Mouse (Mus musculus) liver, embryonic 18 days (tissue): ENCODE data around the gene Slc25a10. TPM values are rescaled to one million over a fixed set of nuclear protein-coding genes. Genes with fewer than 3 reads are reported as not detected.

Experiments used
- polyA plus RNA-seq: library from polyadenylated mRNA; depleted of rRNA; stranded (reverse); fragments of >200 nt; gene quantifications from 2 replicates; pipeline ENCODE4 v1.2.3, GENCODE M21; 2012; rRNA removed

Gene Slc25a10
- 30.6 and 30.7 TPM in 2 replicates for polyA plus RNA-seq

GRCm38 (mm10) chr11:120491317-120492023 is at the start of gene Slc25a10:
Gene Slc25a10, plus strand, starts transcription at chr11:120491840.

GRCm38 (mm10) chr11:120442344-120442743 is 49.3 kb upstream of the Slc25a10 start, which contains the start of gene Tspan10:
Gene Tspan10, plus strand, starts transcription at chr11:120442644.

GRCm38 (mm10) chr11:120453306-120453705 is 38.3 kb upstream of the Slc25a10 start, which contains the start of gene Pde6g:
Gene Pde6g, minus strand, starts transcription at chr11:120453500.

GRCm38 (mm10) chr11:120457772-120458751 is 33.6 kb upstream of the Slc25a10 start, which contains the start of the genes Oxld1 and Ccdc137:
Gene Oxld1, minus strand, starts transcription at chr11:120458068.
Gene Ccdc137, plus strand, starts transcription at chr11:120458115.

GRCm38 (mm10) chr11:120467051-120467735 is 24.4 kb upstream of the Slc25a10 start, which contains the start of gene Arl16:
Gene Arl16, minus strand, starts transcription at chr11:120467607.

GRCm38 (mm10) chr11:120484265-120484981 is 7.2 kb upstream of the Slc25a10 start, which contains the start of gene Mrpl12:
Gene Mrpl12, plus strand, starts transcription at chr11:120484613.

GRCm38 (mm10) chr11:120530085-120530964 is 38.7 kb downstream of the Slc25a10 start, which contains the start of gene Gcgr:
Gene Gcgr, plus strand, starts transcription at chr11:120530699.

Other genes starting within 250 kb of the Slc25a10 start
- gene Actg1, start 143.3 kb upstream of the Slc25a10 start, polyA plus RNA-seq: 247 and 252 TPM in 2 replicates
- gene Fscn2, start 130.3 kb upstream of the Slc25a10 start, polyA plus RNA-seq: not detected in 2 replicates
- 5.6 and 6.2 TPM in 2 replicates for gene Faap100, start 113.1 kb upstream of the Slc25a10 start, polyA plus RNA-seq
- 17.2 and 19.2 TPM in 2 replicates for gene Nploc4, start 54.1 kb upstream of the Slc25a10 start, polyA plus RNA-seq
- gene Tspan10, start 49.2 kb upstream of the Slc25a10 start, polyA plus RNA-seq: not detected in 2 replicates
- 0.20 and 0.23 TPM in 2 replicates for gene Pde6g, start 38.3 kb upstream of the Slc25a10 start, polyA plus RNA-seq
- gene Oxld1, start 33.8 kb upstream of the Slc25a10 start, polyA plus RNA-seq: 10.7 and 12.5 TPM in 2 replicates
- gene Ccdc137, start 33.7 kb upstream of the Slc25a10 start, polyA plus RNA-seq: 10.3 and 12.0 TPM in 2 replicates
- 11.1 and 11.7 TPM in 2 replicates for gene Arl16, start 24.2 kb upstream of the Slc25a10 start, polyA plus RNA-seq
- gene Mrpl12, start 7.2 kb upstream of the Slc25a10 start, polyA plus RNA-seq: 72.1 and 77.6 TPM in 2 replicates
- 49.1 and 58.0 TPM in 2 replicates for gene Gcgr, start 38.9 kb downstream of the Slc25a10 start, polyA plus RNA-seq
- gene Mcrip1, start 57.9 kb downstream of the Slc25a10 start, polyA plus RNA-seq: 41.8 and 45.5 TPM in 2 replicates
- not detected in 2 replicates for gene Ppp1r27, start 59.3 kb downstream of the Slc25a10 start, polyA plus RNA-seq
- 432 and 494 TPM in 2 replicates for gene P4hb, start 81.4 kb downstream of the Slc25a10 start, polyA plus RNA-seq
- 142 and 152 TPM in 2 replicates for gene Arhgdia, start 89.8 kb downstream of the Slc25a10 start, polyA plus RNA-seq
- gene Alyref, start 106.5 kb downstream of the Slc25a10 start, polyA plus RNA-seq: 49.6 and 60.6 TPM in 2 replicates
- gene Anapc11, start 106.6 kb downstream of the Slc25a10 start, polyA plus RNA-seq: 34.4 and 36.3 TPM in 2 replicates
- gene Npb, start 116.6 kb downstream of the Slc25a10 start, polyA plus RNA-seq: 4.7 TPM in 2 replicates
- 389 and 419 TPM in 2 replicates for gene Pcyt2, start 126.1 kb downstream of the Slc25a10 start, polyA plus RNA-seq
- gene Sirt7, start 133.4 kb downstream of the Slc25a10 start, polyA plus RNA-seq: 30.4 and 32.8 TPM in 2 replicates
- 28.0 and 31.0 TPM in 2 replicates for gene Mafg, start 141.8 kb downstream of the Slc25a10 start, polyA plus RNA-seq
- 6.9 and 7.8 TPM in 2 replicates for gene Pycr1, start 151.9 kb downstream of the Slc25a10 start, polyA plus RNA-seq
- gene Myadml2, start 156.3 kb downstream of the Slc25a10 start, polyA plus RNA-seq: 0.19 and 0.43 TPM in 2 replicates
- 0.25 and 0.26 TPM in 2 replicates for gene Notum, start 169.3 kb downstream of the Slc25a10 start, polyA plus RNA-seq
- gene Aspscr1, start 181.1 kb downstream of the Slc25a10 start, polyA plus RNA-seq: 23.8 and 25.4 TPM in 2 replicates
- 54.1 and 60.7 TPM in 2 replicates for gene Cenpx, start 221.9 kb downstream of the Slc25a10 start, polyA plus RNA-seq
- 7.4 and 8.9 TPM in 2 replicates for gene Lrrc45, start 222.1 kb downstream of the Slc25a10 start, polyA plus RNA-seq
- gene Rac3, start 229.6 kb downstream of the Slc25a10 start, polyA plus RNA-seq: 1.2 and 1.7 TPM in 2 replicates
- 42.2 and 46.5 TPM in 2 replicates for gene Dcxr, start 235.4 kb downstream of the Slc25a10 start, polyA plus RNA-seq
- 0.03 and 0.24 TPM in 2 replicates for gene Cbr2, start 240.3 kb downstream of the Slc25a10 start, polyA plus RNA-seq